Mouse (Mus musculus) neural tube, embryonic 13.5 days (tissue): Measurements from ENCODE around the gene Evpl. TPM values are rescaled to one million over a fixed set of nuclear protein-coding genes. Genes with fewer than 3 reads are reported as not detected.

Experiments
- ATAC-seq: fragments of 200-750 bp; cut with Nextera tagmentation; 2 replicates; pipeline ENCODE4 v1.8.0; 2017; ENCODE audit warnings: low read depth, mild to moderate bottlenecking, moderate TSS enrichment, moderate library complexity
- H3K27ac ChIP-seq: fragments of 300-500 bp; sonication (generic); replicated peaks from 2 replicates; pipeline ENCODE4 v1.5.1; 2015; ENCODE audit warnings: moderate library complexity, mild to moderate bottlenecking, inconsistent platforms
- H3K27me3 ChIP-seq: fragments of 300-500 bp; sonication (generic); 2 replicates; pipeline ENCODE4 v1.6.1; 2015; ENCODE audit warnings: mild to moderate bottlenecking, inconsistent platforms
- H3K36me3 ChIP-seq: fragments of 300-500 bp; sonication (generic); 2 replicates; pipeline ENCODE4 v1.6.1; 2015; ENCODE audit warnings: mild to moderate bottlenecking, inconsistent platforms
- H3K4me1 ChIP-seq: fragments of 300-500 bp; sonication (generic); replicated peaks from 2 replicates; pipeline ENCODE4 v1.6.1; 2015; ENCODE audit warnings: inconsistent platforms
- H3K4me2 ChIP-seq: fragments of 300-500 bp; sonication (generic); 2 replicates; pipeline ENCODE4 v1.6.1; 2015; ENCODE audit warnings: inconsistent platforms, mild to moderate bottlenecking, moderate library complexity
- H3K4me3 ChIP-seq: fragments of 300-500 bp; sonication (generic); 2 replicates; pipeline ENCODE4 v1.5.1; 2015; ENCODE audit warnings: mild to moderate bottlenecking, inconsistent platforms
- H3K9ac ChIP-seq: fragments of 300-500 bp; sonication (generic); 2 replicates; pipeline ENCODE4 v1.6.1; 2015; ENCODE audit warnings: moderate library complexity, mild to moderate bottlenecking, inconsistent platforms
- H3K9me3 ChIP-seq: fragments of 300-500 bp; sonication (generic); 2 replicates; pipeline ENCODE4 v1.6.1; 2016; ENCODE audit warnings: inconsistent platforms
- WGBS: fragments of 180-500 bp; shearing (Covaris S2); methylation state at CpG from one replicate; pipeline ENCODE4 v1.1.7; 2015; 5-methylcytosine and 5-hydroxymethylcytosine counted together
- polyA plus RNA-seq: library from polyadenylated mRNA; unstranded; fragments of >200 nt; fragmentation: Nextera tagmentation; extraction: Ambion mirVana; gene quantifications from 2 replicates; pipeline ENCODE4 v1.2.1, GENCODE M21; 2015

Gene Evpl
- polyA plus RNA-seq, 1 experiment from 2014 or later: 0.59 TPM

DNA sequence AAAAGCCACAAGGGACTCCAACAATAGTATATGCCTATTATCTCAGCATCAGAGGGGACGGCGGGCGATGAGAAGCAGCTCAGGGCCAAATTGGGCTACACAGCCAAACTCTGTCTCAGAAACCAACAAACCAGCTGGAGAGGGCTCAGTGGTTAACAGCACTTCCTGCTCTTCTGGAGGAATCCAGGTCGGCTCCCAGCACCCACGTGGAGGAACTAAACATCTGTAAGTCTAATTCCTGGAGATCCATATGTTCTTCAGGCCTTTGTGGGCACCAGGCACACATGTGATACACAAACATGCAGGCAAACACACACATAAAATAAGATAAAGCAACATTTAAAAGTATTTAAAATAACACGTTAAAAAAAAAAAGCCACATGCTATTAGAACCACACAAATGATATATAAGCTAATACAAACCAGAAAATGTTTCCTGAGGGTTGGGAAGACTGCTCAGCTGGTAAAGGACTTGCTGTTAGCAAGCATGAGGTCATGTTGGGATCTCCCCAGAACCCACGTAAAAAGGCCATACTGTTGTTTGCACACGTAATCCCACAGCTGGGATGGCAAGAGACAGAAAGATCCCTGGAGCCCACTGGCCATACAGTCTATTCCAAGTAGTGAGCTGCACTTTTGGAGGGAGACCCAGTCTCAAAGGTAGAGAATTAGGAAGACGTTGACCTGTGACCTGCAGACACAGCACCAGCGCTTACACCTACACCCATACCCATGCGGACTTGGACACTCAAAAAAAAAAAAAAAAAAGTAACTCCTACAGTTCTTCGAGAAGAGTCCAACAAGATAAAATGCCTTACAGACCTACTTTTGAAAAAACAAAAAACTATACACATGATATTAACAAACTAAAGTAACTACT, 35.0 kb upstream of the Evpl start:
- WGBS: 61% methylated on average over 12 of the region's 12 CpGs
- Histone ChIP-seq H3K4me1 (peaks cover 43% of the 10 kb centered on the region), H3K4me2 (peak overlapping the region; percentile 96), H3K36me3 (peaks cover 39% of the 10 kb centered on the region), H3K9ac (peak overlapping the region; percentile 94), H3K27ac (no peak overlapping the region), H3K27me3 (no peaks in the 10 kb centered on the region), H3K4me3 (peak overlapping the region; percentile 89), H3K9me3 (no peaks in the 10 kb centered on the region)
- ATAC-seq: no peak

DNA sequence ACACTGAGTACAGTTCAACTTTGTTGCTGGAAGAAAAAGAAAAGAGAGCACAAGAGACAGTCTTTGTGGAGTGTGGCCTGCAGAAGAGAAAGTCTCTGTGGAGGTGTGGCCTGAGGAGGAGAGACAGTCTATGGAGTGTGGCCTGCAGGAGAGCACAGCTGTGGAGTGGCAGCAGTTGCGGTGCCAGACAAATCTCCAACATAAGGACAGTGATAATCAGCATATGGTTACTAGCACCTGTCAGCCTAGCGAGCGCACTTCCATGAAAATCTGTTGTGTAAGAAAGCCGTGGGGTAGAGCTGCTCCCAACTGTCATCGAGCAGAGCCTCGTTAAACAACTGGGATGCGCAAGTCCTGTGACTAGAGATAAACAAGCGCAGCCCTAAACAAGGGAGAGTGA, 31.7 kb upstream of the Evpl start:
- WGBS: 90% methylated on average over 8 of the region's 8 CpGs
- no peak overlapping the region for H3K27ac ChIP-seq
- peaks cover 35% of the 10 kb centered on the region for H3K4me1 ChIP-seq
- no peak overlapping the region for H3K4me2 ChIP-seq
- H3K36me3 ChIP-seq: peaks cover 70% of the 10 kb centered on the region
- H3K9ac ChIP-seq: no peak overlapping the region
- no peak overlapping the region for H3K4me3 ChIP-seq
- H3K27me3 ChIP-seq: no peaks in the 10 kb centered on the region
- ATAC-seq: no peak
- H3K9me3 ChIP-seq: no peaks in the 10 kb centered on the region

GRCm38 (mm10) chr11:116268313-116268712, 30.4 kb upstream of the Evpl start:
- no peak for ATAC-seq
- H3K4me3 ChIP-seq: no peak overlapping the region
- 94% methylated on average over 6 of the region's 6 CpGs for WGBS
- no peaks in the 10 kb centered on the region for H3K9me3 ChIP-seq
- H3K36me3 ChIP-seq: peaks cover 82% of the 10 kb centered on the region
- H3K4me1 ChIP-seq: peaks cover 30% of the 10 kb centered on the region
- H3K27me3 ChIP-seq: no peaks in the 10 kb centered on the region
- no peak overlapping the region for H3K4me2 ChIP-seq
- H3K27ac ChIP-seq: no peak overlapping the region
- H3K9ac ChIP-seq: no peak overlapping the region

- H3K4me1 ChIP-seq: peaks cover 23% of the 10 kb centered on the region
- ATAC-seq: no peak
- no peak overlapping the region for H3K9ac ChIP-seq
- H3K4me2 ChIP-seq: no peak overlapping the region
- 83% methylated on average over 8 of the region's 8 CpGs for WGBS
- H3K36me3 ChIP-seq: peaks cover 89% of the 10 kb centered on the region
- no peak overlapping the region for H3K4me3 ChIP-seq
- H3K27ac ChIP-seq: no peak overlapping the region
- H3K9me3 ChIP-seq: no peaks in the 10 kb centered on the region
- no peaks in the 10 kb centered on the region for H3K27me3 ChIP-seq
Measured at GRCm38 (mm10) chr11:116267637-116268036, 29.8 kb upstream of the Evpl start.

DNA sequence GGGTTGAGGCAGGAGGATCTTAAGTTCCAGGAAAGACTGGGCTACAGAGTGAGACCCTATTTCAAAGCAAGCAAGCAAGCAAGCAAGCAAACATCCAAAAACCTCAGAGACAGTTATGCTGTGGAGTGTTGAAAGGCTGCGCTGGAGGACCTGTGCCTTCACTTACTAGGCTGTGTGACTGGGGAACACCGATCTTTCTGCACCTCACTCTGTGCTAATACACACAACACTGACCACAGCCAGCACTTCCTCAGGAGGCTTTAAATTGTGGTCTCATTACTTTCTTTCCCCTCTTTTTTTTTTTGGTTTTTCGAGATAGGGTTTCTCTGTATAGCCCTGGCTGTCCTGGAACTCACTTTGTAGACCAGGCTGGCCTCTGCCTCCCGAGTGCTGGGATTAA, 28.0 kb upstream of the Evpl start:
- Histone ChIP-seq H3K27ac (no peak overlapping the region), H3K4me2 (no peak overlapping the region), H3K4me3 (no peak overlapping the region), H3K9ac (no peak overlapping the region), H3K27me3 (no peaks in the 10 kb centered on the region), H3K36me3 (peaks cover 96% of the 10 kb centered on the region), H3K9me3 (no peaks in the 10 kb centered on the region), H3K4me1 (0 out of 2 replicates have a peak, but pooled peaks cover 6% of the 10 kb centered on the region)
- 92% methylated on average over 4 of the region's 4 CpGs for WGBS
- no peak for ATAC-seq

DNA sequence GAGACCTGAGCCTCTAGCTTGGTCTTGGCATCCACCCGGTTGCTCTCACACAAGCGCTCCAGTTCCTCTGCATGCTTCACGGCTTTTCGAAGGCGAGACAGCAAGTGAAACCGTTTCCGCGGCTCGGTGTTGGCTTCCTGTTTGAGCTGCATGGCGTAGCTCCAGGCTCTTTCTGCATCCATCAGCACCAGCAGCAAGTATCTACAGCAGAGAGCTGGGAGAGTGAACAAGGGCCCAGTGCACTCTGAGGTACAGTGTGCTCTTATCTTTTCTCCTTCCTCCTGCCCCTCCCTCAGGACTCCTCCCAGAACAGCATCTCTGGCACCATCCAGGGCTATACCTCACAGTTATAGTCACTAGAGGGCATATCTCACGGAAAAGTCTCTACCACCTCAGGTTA, 27.5 kb upstream of the Evpl start:
- WGBS: 89% methylated on average over 11 of the region's 11 CpGs
- Histone ChIP-seq H3K27ac (no peak overlapping the region), H3K4me3 (no peak overlapping the region), H3K4me1 (0 out of 2 replicates have a peak, but pooled peaks cover 6% of the 10 kb centered on the region), H3K4me2 (no peak overlapping the region), H3K9me3 (no peaks in the 10 kb centered on the region), H3K27me3 (no peaks in the 10 kb centered on the region), H3K36me3 (peaks cover 97% of the 10 kb centered on the region), H3K9ac (no peak overlapping the region)
- no peak for ATAC-seq

DNA sequence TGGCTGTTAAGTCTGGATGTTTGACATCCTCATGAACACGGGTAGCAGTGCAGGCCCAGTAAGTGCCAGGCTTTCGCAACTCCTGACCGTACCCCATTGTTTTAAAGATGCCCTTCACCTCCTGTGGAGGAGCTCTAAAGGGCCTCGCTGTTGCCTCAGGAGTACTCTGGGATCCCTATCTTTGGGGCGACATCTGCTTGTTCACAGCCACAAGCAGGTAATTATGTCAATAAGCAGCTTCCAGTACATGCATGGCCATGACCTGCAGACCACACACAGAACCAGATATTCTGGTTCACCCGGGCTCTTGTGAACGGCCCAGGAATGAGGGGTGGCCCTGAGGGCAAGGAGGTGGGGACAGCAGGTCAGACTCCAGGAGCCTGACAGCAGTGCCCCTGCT, 22.4 kb upstream of the Evpl start:
- Histone ChIP-seq H3K4me1 (no peaks in the 10 kb centered on the region), H3K27me3 (no peaks in the 10 kb centered on the region), H3K27ac (no peak overlapping the region), H3K36me3 (peaks cover 96% of the 10 kb centered on the region), H3K4me3 (no peak overlapping the region), H3K9ac (no peak overlapping the region), H3K4me2 (no peak overlapping the region), H3K9me3 (no peaks in the 10 kb centered on the region)
- WGBS: 87% methylated on average over 7 of the region's 7 CpGs
- no peak for ATAC-seq

GRCm38 (mm10) chr11:116259461-116259860, 21.6 kb upstream of the Evpl start:
- no peak for ATAC-seq
- no peak overlapping the region for H3K9ac ChIP-seq
- H3K9me3 ChIP-seq: no peaks in the 10 kb centered on the region
- H3K4me3 ChIP-seq: no peak overlapping the region
- H3K4me1 ChIP-seq: no peaks in the 10 kb centered on the region
- H3K27me3 ChIP-seq: no peaks in the 10 kb centered on the region
- H3K4me2 ChIP-seq: no peak overlapping the region
- H3K36me3 ChIP-seq: peaks cover 97% of the 10 kb centered on the region
- no peak overlapping the region for H3K27ac ChIP-seq
- WGBS: 94% methylated on average over 8 of the region's 8 CpGs

DNA sequence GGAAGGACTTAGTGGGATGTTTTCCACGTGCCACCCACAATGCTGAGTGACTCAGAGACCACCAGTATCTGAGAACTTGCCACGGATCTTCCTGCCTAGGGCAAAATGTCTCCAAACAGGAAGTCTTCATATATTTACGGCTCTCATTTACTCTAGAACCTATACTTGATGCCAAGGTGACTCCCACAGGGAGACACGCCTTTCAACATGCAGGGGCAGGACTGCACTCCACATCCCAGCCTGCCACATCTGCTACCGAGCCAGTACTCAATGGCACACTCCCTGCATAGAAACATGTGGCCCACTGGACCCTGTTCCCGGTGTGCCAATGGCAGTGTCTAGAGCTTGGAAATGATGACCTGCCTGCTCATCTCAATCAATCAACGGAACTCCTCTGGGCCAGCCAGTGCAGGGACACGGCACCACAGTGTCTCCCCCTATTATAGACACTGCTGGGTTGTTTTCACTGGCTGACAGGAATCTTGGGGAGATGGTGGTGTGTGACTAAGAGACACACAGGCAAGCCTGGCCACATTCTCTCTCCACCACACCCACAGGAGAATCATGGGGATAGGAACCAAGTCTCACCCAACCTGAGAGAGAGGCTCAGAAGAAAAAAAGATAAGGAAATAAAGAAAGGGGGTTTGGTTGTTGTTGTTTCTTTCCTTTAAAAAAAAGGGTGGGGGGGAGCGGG, 18.3 kb upstream of the Evpl start:
- no peaks in the 10 kb centered on the region for H3K27me3 ChIP-seq
- no peak for ATAC-seq
- H3K9ac ChIP-seq: no peak overlapping the region
- H3K9me3 ChIP-seq: no peaks in the 10 kb centered on the region
- peaks cover 97% of the 10 kb centered on the region for H3K36me3 ChIP-seq
- no peak overlapping the region for H3K4me2 ChIP-seq
- H3K4me1 ChIP-seq: no peaks in the 10 kb centered on the region
- no peak overlapping the region for H3K27ac ChIP-seq
- whole genome bisulfite sequencing: 89% methylated on average over 9 of the region's 9 CpGs
- no peak overlapping the region for H3K4me3 ChIP-seq

DNA sequence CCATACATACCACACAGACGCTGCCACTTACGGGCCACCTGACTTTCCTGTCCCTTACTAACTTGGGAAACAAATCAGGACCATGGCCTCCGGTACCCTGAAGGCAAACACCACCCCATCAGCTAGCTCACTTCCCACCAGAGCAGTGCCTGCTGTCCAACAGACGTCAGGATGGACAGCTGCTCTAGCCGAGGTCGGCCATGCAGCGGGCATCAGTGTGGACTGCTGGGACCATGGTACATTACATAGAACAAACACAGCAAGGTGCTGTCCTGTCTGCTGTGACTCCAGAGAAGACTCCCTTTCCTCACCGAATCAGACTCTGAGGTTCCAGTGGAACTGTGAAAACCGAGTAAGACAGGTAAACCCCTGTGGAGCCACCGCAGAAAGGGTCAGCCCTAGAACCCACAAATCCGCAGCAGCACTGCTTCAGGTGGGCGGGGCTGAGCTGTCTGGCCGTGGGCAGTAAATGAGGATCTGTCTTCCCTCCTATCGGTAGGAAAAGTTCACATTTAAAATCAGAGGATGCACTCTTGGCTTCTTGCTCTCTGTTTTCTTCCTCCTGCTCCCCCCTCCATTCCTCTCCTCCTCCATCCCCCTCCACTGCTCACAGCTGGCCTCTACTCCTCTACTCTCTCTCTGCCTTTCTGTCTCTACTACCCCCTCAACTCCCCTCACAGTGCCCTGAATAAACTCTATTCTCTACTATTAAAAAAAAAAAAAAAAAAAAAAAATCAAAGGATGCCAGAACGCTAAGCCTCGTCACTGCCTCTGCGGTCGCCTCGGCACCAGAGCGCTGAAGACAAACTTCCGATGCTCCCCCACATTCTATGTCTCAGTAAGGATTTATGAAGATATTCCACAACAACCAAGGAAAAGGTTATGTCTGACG, 17.5 kb upstream of the Evpl start:
- Histone ChIP-seq H3K9me3 (no peaks in the 10 kb centered on the region), H3K9ac (no peak overlapping the region), H3K4me3 (no peak overlapping the region), H3K36me3 (peaks cover 98% of the 10 kb centered on the region), H3K4me2 (no peak overlapping the region), H3K27ac (no peak overlapping the region), H3K27me3 (no peaks in the 10 kb centered on the region), H3K4me1 (no peaks in the 10 kb centered on the region)
- 85% methylated on average over 22 of the region's 22 CpGs for WGBS
- no peak for ATAC-seq

GRCm38 (mm10) chr11:116254627-116255026, 16.8 kb upstream of the Evpl start:
- ATAC-seq: no peak
- 84% methylated on average over 9 of the region's 9 CpGs for WGBS

More at GRCm38 (mm10) chr11:116254627-116255026, 16.8 kb upstream of the Evpl start:
- H3K4me3 ChIP-seq: no peak overlapping the region
- H3K9ac ChIP-seq: no peak overlapping the region
- H3K36me3 ChIP-seq: peaks cover 98% of the 10 kb centered on the region
- H3K4me2 ChIP-seq: no peak overlapping the region
- H3K27me3 ChIP-seq: no peaks in the 10 kb centered on the region
- H3K9me3 ChIP-seq: no peaks in the 10 kb centered on the region
- H3K27ac ChIP-seq: no peak overlapping the region
- no peaks in the 10 kb centered on the region for H3K4me1 ChIP-seq
